Mouse (Mus musculus): ENCODE data around the gene Cuta. TPM values are rescaled to one million over a fixed set of nuclear protein-coding genes. Genes with fewer than 3 reads are reported as not detected.
"Not testable (repeated sequence)": the region's sequence is repeated elsewhere in the genome, so short reads cannot be mapped to it uniquely, and the experiment has no call there.

The Cuta gene
- polyA plus RNA-seq (2015; fragmentation: Nextera tagmentation; extraction: Ambion mirVana), result 127 and 131 TPM in 2 replicates

GRCm38 (mm10) chr17:26939178-26939972 is at the start of gene Cuta:
Cuta (minus strand) TSS chr17:26939569.
- H3K4me1 ChIP-seq, result peaks cover 54% of the 10 kb centered on the region
- no peaks in the 10 kb centered on the region for H3K9me3 ChIP-seq
- H3K4me3 ChIP-seq, result peak within 1 kb of the TSS; percentile 81
- H3K36me3 ChIP-seq (replicated peaks), result 0 out of 2 replicates have a peak, but pooled peaks cover 5% of the 10 kb centered on the region
- peak; percentile 91 for ATAC-seq (replicated peaks)
- under 1% methylated on average over 70 of the region's 70 CpGs for WGBS
- peak within 1 kb of the TSS; percentile 62 for H3K9ac ChIP-seq
- H3K27ac ChIP-seq, result peak within 1 kb of the TSS; percentile 94
- H3K4me2 ChIP-seq, result peak within 1 kb of the TSS; percentile 98
- no peaks in the 10 kb centered on the region for H3K27me3 ChIP-seq (replicated peaks)

GRCm38 (mm10) chr17:26985503-26986179 is 46.3 kb upstream of the Cuta start:
- no peak overlapping the region for H3K4me3 ChIP-seq
- no peaks in the 10 kb centered on the region for H3K27me3 ChIP-seq (replicated peaks)
- no peak overlapping the region for H3K4me2 ChIP-seq
- no peak overlapping the region for H3K9ac ChIP-seq
- H3K36me3 ChIP-seq (replicated peaks), result no peaks in the 10 kb centered on the region
- no peaks in the 10 kb centered on the region for H3K4me1 ChIP-seq
- no peaks in the 10 kb centered on the region for H3K9me3 ChIP-seq
- WGBS, result 89% methylated on average over 10 of the region's 10 CpGs
- ATAC-seq (replicated peaks), result no peak
- H3K27ac ChIP-seq, result no peak overlapping the region

- ATAC-seq (replicated peaks), result no peak
- no peak overlapping the region for H3K4me2 ChIP-seq
- H3K36me3 ChIP-seq (replicated peaks), result peaks cover 2% of the 10 kb centered on the region; the same call in 1 of the 2 replicates
- no peak overlapping the region for H3K4me3 ChIP-seq
- no peak overlapping the region for H3K9ac ChIP-seq
- no peaks in the 10 kb centered on the region for H3K27me3 ChIP-seq (replicated peaks)
- 94% methylated on average over 4 of the region's 4 CpGs for WGBS
- H3K4me1 ChIP-seq, result no peaks in the 10 kb centered on the region
- no peak overlapping the region for H3K27ac ChIP-seq
- H3K9me3 ChIP-seq, result no peaks in the 10 kb centered on the region
Observed at GRCm38 (mm10) chr17:26983382-26983781, 44.0 kb upstream of the Cuta start.

GRCm38 (mm10) chr17:26981050-26981449 is 41.7 kb upstream of the Cuta start:
- WGBS, result 80% methylated on average over 2 of the region's 2 CpGs
- Histone ChIP-seq H3K4me1 (peaks cover 8% of the 10 kb centered on the region), H3K27ac (no peak overlapping the region)

GRCm38 (mm10) chr17:26979426-26979825 is 40.1 kb upstream of the Cuta start:
- H3K9ac ChIP-seq, result no peak overlapping the region
- H3K9me3 ChIP-seq, result no peaks in the 10 kb centered on the region
- ATAC-seq (replicated peaks), result no peak
- peaks cover 21% of the 10 kb centered on the region; the same call in 1 of the 2 replicates for H3K36me3 ChIP-seq (replicated peaks)
- no peak overlapping the region for H3K4me3 ChIP-seq
- no peak overlapping the region for H3K27ac ChIP-seq
- H3K4me2 ChIP-seq, result no peak overlapping the region
- H3K27me3 ChIP-seq (replicated peaks), result no peaks in the 10 kb centered on the region
- 81% methylated on average over 2 of the region's 2 CpGs for WGBS
- H3K4me1 ChIP-seq, result peaks cover 24% of the 10 kb centered on the region

More at GRCm38 (mm10) chr17:26981050-26981449, 41.7 kb upstream of the Cuta start:
- Histone ChIP-seq H3K9ac (no peak overlapping the region), H3K4me2 (no peak overlapping the region), H3K4me3 (no peak overlapping the region), H3K27me3 (replicated peaks) (no peaks in the 10 kb centered on the region), H3K9me3 (no peaks in the 10 kb centered on the region), H3K36me3 (replicated peaks) (peaks cover 12% of the 10 kb centered on the region; the same call in 1 of the 2 replicates)
- no peak for ATAC-seq (replicated peaks)

GRCm38 (mm10) chr17:26977354-26977753 is 38.0 kb upstream of the Cuta start:
- H3K36me3 ChIP-seq (replicated peaks), result peaks cover 21% of the 10 kb centered on the region; the same call in 1 of the 2 replicates
- H3K9ac ChIP-seq; H3K27ac ChIP-seq; H3K9me3 ChIP-seq; H3K27me3 ChIP-seq (replicated peaks); H3K4me2 ChIP-seq; H3K4me3 ChIP-seq; ATAC-seq (replicated peaks): not testable (repeated sequence)
- 85% methylated on average over 6 of the region's 6 CpGs for WGBS
- H3K4me1 ChIP-seq, result peaks cover 37% of the 10 kb centered on the region

- H3K4me1 ChIP-seq, result peaks cover 50% of the 10 kb centered on the region
- peaks cover 21% of the 10 kb centered on the region; the same call in 1 of the 2 replicates for H3K36me3 ChIP-seq (replicated peaks)
- H3K4me3 ChIP-seq, result no peak overlapping the region
Observed at GRCm38 (mm10) chr17:26975415-26975814, 36.0 kb upstream of the Cuta start.

GRCm38 (mm10) chr17:26974547-26974946 is 35.2 kb upstream of the Cuta start:
- no peaks in the 10 kb centered on the region for H3K9me3 ChIP-seq
- peaks cover 23% of the 10 kb centered on the region; the same call in 1 of the 2 replicates for H3K36me3 ChIP-seq (replicated peaks)
- peaks cover 50% of the 10 kb centered on the region for H3K4me1 ChIP-seq
- no peak overlapping the region for H3K9ac ChIP-seq
- H3K4me2 ChIP-seq, result peak overlapping the region; percentile 90
- H3K27ac ChIP-seq, result no peak overlapping the region
- H3K27me3 ChIP-seq (replicated peaks), result no peaks in the 10 kb centered on the region
- H3K4me3 ChIP-seq, result no peak overlapping the region
- ATAC-seq (replicated peaks), result no peak
- WGBS, result 93% methylated on average over 15 of the region's 15 CpGs

More at GRCm38 (mm10) chr17:26975415-26975814, 36.0 kb upstream of the Cuta start:
- Histone ChIP-seq H3K4me2 (no peak overlapping the region), H3K27ac (no peak overlapping the region), H3K9me3 (no peaks in the 10 kb centered on the region), H3K9ac (no peak overlapping the region), H3K27me3 (replicated peaks) (no peaks in the 10 kb centered on the region)
- ATAC-seq (replicated peaks), result no peak

- Histone ChIP-seq H3K27me3 (replicated peaks) (no peaks in the 10 kb centered on the region), H3K9me3 (no peaks in the 10 kb centered on the region), H3K4me3 (peak within 1 kb of the TSS; percentile 60), H3K27ac (peak within 1 kb of the TSS; percentile 75), H3K4me1 (peaks cover 50% of the 10 kb centered on the region), H3K4me2 (peak within 1 kb of the TSS; percentile 90), H3K9ac (peak within 1 kb of the TSS; percentile 70), H3K36me3 (replicated peaks) (peaks cover 27% of the 10 kb centered on the region)
- WGBS, result under 1% methylated on average over 75 of the region's 75 CpGs
- peak; percentile 99 for ATAC-seq (replicated peaks)
Observed at GRCm38 (mm10) chr17:26972703-26973574, 33.6 kb upstream of the Cuta start, which contains the start of gene Zbtb9. Zbtb9 (plus strand) TSS chr17:26973167.

GRCm38 (mm10) chr17:26972107-26972506 is 32.7 kb upstream of the Cuta start:
- Histone ChIP-seq H3K4me3 (peak overlapping the region; percentile 60), H3K27ac (peak overlapping the region; percentile 75), H3K4me2 (peak overlapping the region; percentile 71), H3K9me3 (no peaks in the 10 kb centered on the region), H3K27me3 (replicated peaks) (no peaks in the 10 kb centered on the region), H3K4me1 (peaks cover 50% of the 10 kb centered on the region), H3K36me3 (replicated peaks) (peaks cover 31% of the 10 kb centered on the region), H3K9ac (peak overlapping the region; percentile 70; the same call in 1 of the 2 replicates)
- ATAC-seq (replicated peaks), result no peak
- 4% methylated on average over 3 of the region's 3 CpGs for WGBS

- peak overlapping the region; percentile 18; the same call in 1 of the 2 replicates for H3K9ac ChIP-seq
- H3K4me1 ChIP-seq, result peaks cover 46% of the 10 kb centered on the region
- no peak for ATAC-seq (replicated peaks)
- H3K4me3 ChIP-seq, result peak overlapping the region; percentile 60; the same call in 1 of the 2 replicates
- 0 out of 2 replicates have a peak overlapping the region, but pooled peaks have one; percentile 7 for H3K27ac ChIP-seq
- peaks cover 39% of the 10 kb centered on the region for H3K36me3 ChIP-seq (replicated peaks)
- H3K4me2 ChIP-seq, result no peak overlapping the region; the same call in 1 of the 2 replicates
- H3K9me3 ChIP-seq, result no peaks in the 10 kb centered on the region
- WGBS, result 52% methylated on average over 8 of the region's 8 CpGs
- H3K27me3 ChIP-seq (replicated peaks), result no peaks in the 10 kb centered on the region
Observed at GRCm38 (mm10) chr17:26971247-26971905, 32.0 kb upstream of the Cuta start.
